Mouse (Mus musculus) forebrain, embryonic 10.5 days (tissue): ENCODE results near the gene Pcid2. TPM values are rescaled to one million over a fixed set of nuclear protein-coding genes. Genes with fewer than 3 reads are reported as not detected.
"Not testable (repeated sequence)": the region's sequence is repeated elsewhere in the genome, so short reads cannot be mapped to it uniquely, and the experiment has no call there.

Experiments
- DNase-seq: peaks from one replicate; pipeline ENCODE4 v3.0.0-alpha.2; 2017; ENCODE audit warnings: low spot score; ENCODE audit errors: extremely low spot score
- H3K27ac ChIP-seq: fragments of 300-500 bp; sonication (generic); 2 replicates; pipeline ENCODE4 v1.5.1; 2016; ENCODE audit warnings: mild to moderate bottlenecking
- H3K27me3 ChIP-seq: fragments of 300-500 bp; sonication (generic); 2 replicates; pipeline ENCODE4 v1.6.1; 2016; ENCODE audit warnings: mild to moderate bottlenecking; ENCODE audit not compliant: poor library complexity, severe bottlenecking
- H3K36me3 ChIP-seq: fragments of 300-500 bp; sonication (generic); replicated peaks from 2 replicates; pipeline ENCODE4 v1.6.1; 2016; ENCODE audit warnings: mild to moderate bottlenecking, moderate library complexity
- H3K4me1 ChIP-seq: fragments of 300-500 bp; sonication (generic); 2 replicates; pipeline ENCODE4 v1.6.1; 2016
- H3K4me3 ChIP-seq: fragments of 300-500 bp; sonication (generic); 2 replicates; pipeline ENCODE4 v1.5.1; 2016; ENCODE audit warnings: mild to moderate bottlenecking, moderate library complexity
- H3K9me3 ChIP-seq: fragments of 300-500 bp; sonication (generic); 2 replicates; pipeline ENCODE4 v1.6.1; 2016; ENCODE audit warnings: mild to moderate bottlenecking, moderate library complexity
- WGBS: fragments of 180-500 bp; shearing (Covaris S2); methylation state at CpG from one replicate; pipeline ENCODE4 v1.1.7; 2016; 5-methylcytosine and 5-hydroxymethylcytosine counted together
- polyA plus RNA-seq: library from polyadenylated mRNA; unstranded; fragments of >200 nt; fragmentation: Nextera tagmentation; extraction: Ambion mirVana; gene quantifications from 2 replicates; pipeline ENCODE4 v1.2.1, GENCODE M21; 2016

The Pcid2 gene
- polyA plus RNA-seq = 58.5 and 62.0 TPM in 2 replicates

DNA sequence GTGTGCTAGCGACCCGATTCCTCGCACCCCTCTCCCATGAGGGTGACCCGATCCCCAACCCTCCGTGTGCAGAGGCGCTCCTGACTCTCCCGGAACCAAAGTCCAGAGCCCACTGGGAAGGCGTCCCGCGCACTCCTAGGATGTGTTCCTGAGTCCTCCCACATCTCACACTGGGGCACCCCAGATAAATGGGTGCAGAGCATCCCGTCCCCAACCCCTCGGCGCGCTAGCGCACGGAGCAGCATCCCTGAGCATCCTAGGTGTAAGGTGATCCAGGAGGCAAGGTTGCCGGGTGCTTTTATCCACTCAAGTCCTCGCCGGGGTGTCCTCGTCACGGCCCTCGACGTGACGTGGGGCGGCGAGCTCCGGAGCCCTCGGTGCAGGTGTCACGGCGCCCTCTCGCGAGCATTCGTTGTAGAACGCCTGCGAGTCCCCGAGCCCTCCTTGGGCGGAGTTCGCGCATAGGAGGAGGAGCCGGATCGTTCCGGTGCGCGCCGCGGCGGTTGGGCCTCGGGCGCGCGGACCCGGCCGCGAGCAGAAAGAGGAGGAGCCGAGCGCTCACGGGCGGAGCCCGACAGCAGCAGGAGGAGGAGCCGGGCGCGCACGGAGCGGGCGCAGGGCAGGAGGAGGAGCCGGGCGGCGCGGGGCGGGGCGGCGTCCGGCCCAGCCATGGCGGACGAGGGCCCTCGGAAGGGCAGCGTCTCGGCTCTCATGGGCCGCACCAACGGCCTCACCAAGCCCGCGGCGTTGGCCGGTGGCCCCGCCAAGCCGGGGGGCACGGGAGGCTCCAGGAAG is at the start of gene Pcid2, which contains the start of gene Cul4a:
Pcid2 (minus strand) TSS at position 373 of the 795 bp plus-strand sequence.
Cul4a (plus strand) TSS at position 535 of the 795 bp plus-strand sequence.
- DNase-seq = peak; percentile 97
- under 1% methylated on average over 87 of the region's 87 CpGs for WGBS
- Histone ChIP-seq H3K27me3 (no peaks in the 10 kb centered on the region), H3K4me1 (peaks cover 33% of the 10 kb centered on the region), H3K4me3 (peak within 1 kb of the TSS; percentile 99), H3K36me3 (peaks cover 29% of the 10 kb centered on the region), H3K9me3 (no peaks in the 10 kb centered on the region), H3K27ac (peak within 1 kb of the TSS; percentile 94)

DNA sequence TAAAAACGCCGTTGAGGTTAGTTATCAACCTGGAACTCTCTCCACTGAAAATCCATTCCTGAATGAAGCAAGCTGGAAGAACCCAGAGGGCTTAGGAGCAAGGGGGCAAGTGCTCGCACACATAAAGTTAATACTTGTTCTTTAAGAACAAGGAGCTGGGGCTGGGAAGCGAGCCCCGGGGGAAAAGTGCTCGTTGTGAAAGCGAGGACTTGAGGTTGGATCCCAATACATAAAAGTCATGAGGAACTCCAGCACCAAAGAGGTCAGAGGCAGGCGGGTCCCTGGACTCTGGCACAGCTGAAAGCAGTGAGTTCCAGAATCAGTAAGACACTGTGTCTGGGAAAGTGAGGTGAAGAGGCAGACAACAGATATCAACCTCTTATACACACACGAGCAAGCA is 48.8 kb upstream of the Pcid2 start:
- WGBS = 81% methylated on average over 9 of the region's 9 CpGs

DNA sequence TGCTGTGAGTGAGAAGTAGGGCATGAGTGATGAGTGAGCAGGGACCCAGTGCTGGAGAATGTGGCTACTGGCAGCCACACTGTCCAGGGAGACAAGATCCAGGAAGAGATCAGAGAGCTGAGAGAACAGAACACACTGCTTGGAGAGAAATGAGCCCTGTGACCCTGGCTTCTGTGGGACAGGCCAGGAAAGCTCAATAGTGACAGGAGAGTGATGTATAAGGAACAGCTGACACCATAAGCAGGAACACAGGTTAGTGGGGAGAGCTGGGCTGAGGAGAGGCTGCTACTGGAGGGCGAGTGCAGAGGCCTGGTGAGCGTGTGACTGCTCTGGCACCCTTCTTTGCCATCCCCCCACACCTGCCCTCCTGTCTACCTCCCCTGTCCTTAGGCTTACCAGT is 45.7 kb upstream of the Pcid2 start:
- Histone ChIP-seq H3K36me3 (peaks cover 37% of the 10 kb centered on the region), H3K4me1 (no peaks in the 10 kb centered on the region), H3K4me3 (no peak overlapping the region), H3K27ac (no peak overlapping the region), H3K27me3 (no peaks in the 10 kb centered on the region), H3K9me3 (no peaks in the 10 kb centered on the region)
- DNase-seq = no peak
- WGBS = 73% methylated on average over 2 of the region's 2 CpGs

More for the DNA sequence above, 48.8 kb upstream of the Pcid2 start:
- Histone ChIP-seq H3K36me3 (peaks cover 10% of the 10 kb centered on the region), H3K4me1 (peaks cover 4% of the 10 kb centered on the region), H3K4me3 (no peak overlapping the region), H3K27me3 (no peaks in the 10 kb centered on the region), H3K9me3 (no peaks in the 10 kb centered on the region), H3K27ac (no peak overlapping the region)
- DNase-seq = no peak

DNA sequence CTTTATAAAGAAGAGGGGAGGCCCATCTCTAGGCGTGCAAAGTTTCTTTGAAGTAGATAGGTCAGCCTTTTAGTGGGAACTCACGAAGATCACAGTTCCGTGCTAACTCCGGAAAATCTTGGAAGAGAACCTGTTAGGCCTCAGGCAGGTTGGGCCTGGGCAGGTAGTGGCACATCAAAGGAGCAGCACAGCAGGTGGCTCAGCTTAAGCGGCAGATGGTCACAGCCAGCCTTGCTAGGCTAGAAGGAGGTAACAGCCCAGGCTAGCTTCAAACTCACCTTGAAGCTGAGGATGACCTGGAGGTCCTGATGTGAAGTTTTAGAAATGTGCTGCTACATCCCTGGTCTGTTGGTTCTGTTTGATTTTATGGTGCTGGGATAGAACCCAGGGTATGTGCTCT is 44.6 kb upstream of the Pcid2 start:
- no peak for DNase-seq
- Histone ChIP-seq H3K27ac (no peak overlapping the region), H3K9me3 (no peaks in the 10 kb centered on the region), H3K4me1 (no peaks in the 10 kb centered on the region), H3K27me3 (no peaks in the 10 kb centered on the region), H3K36me3 (peaks cover 48% of the 10 kb centered on the region), H3K4me3 (no peak overlapping the region)
- WGBS = 62% methylated on average over 5 of the region's 5 CpGs

DNA sequence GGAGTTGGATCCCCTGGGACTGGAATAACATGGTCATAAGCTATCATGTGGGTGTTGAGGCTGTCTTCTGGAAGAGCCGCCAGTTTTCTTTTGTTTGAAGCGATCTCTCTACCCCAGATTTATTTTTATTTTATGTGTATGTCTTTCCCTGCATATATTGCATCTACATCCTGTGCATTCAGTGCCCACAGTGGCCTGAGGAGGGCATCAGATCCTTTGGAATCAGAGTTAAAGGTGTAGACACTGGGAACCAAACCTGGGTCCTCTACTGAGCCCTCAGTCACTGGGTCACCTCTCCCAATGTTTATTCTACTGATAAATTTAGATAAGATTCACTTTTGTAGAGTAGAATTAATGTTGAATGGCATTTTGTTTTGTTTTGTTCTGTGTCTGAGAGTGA is 44.0 kb upstream of the Pcid2 start:
- Histone ChIP-seq H3K9me3 (no peaks in the 10 kb centered on the region), H3K27me3 (no peaks in the 10 kb centered on the region), H3K4me1 (no peaks in the 10 kb centered on the region), H3K27ac (no peak overlapping the region), H3K36me3 (peaks cover 53% of the 10 kb centered on the region), H3K4me3 (no peak overlapping the region)
- WGBS = 92% methylated on average over 2 of the region's 2 CpGs
- DNase-seq = no peak

DNA sequence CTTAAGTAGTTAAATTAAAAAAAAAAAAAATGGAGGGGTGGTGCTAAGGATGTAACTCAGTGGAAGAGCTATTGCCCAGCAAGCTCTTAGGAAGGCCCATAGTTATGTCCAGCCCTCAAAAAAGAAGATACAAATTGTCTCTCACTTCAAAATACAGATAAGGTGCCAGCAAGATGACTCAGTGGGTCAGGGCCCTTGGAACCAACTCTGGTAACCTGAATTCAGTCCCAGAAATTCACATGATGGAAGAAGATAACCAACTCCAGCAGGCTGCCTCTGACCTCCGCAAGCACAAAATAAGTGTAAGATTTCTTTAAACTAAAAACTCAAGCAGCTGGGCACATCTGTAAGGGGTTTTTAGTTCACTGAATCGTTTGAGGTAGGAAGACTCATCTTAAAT is 43.2 kb upstream of the Pcid2 start:
- Histone ChIP-seq H3K27ac (no peak overlapping the region), H3K9me3 (no peaks in the 10 kb centered on the region), H3K27me3 (no peaks in the 10 kb centered on the region), H3K4me3 (no peak overlapping the region), H3K36me3 (peaks cover 60% of the 10 kb centered on the region), H3K4me1 (no peaks in the 10 kb centered on the region)
- WGBS = 95% methylated on average over 2 of the region's 2 CpGs
- no peak for DNase-seq

DNA sequence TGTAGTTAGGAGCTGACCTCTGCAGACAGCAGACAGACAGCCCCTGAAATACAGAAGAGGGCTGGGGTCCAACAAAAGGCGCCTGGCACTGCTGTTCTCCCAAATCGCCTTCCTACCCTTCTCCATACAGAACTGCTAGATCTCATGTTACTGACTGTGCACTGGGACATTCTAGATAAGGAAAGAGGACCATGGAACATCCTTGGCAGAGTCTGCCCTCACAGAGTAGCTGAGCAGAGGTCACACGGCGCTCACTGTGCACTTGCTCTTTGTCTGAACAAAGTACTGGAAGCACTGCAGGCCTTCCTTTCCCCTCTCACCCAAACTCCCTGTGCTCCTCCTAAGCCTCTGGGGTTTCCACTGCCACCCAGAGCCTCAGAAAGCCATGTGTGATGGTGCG is 36.4 kb upstream of the Pcid2 start:
- H3K4me1 ChIP-seq = no peaks in the 10 kb centered on the region
- H3K9me3 ChIP-seq = no peaks in the 10 kb centered on the region
- 89% methylated on average over 5 of the region's 5 CpGs for WGBS
- H3K27me3 ChIP-seq = no peaks in the 10 kb centered on the region
- peaks cover 99% of the 10 kb centered on the region for H3K36me3 ChIP-seq
- H3K4me3 ChIP-seq = no peak overlapping the region
- no peak for DNase-seq
- no peak overlapping the region for H3K27ac ChIP-seq

DNA sequence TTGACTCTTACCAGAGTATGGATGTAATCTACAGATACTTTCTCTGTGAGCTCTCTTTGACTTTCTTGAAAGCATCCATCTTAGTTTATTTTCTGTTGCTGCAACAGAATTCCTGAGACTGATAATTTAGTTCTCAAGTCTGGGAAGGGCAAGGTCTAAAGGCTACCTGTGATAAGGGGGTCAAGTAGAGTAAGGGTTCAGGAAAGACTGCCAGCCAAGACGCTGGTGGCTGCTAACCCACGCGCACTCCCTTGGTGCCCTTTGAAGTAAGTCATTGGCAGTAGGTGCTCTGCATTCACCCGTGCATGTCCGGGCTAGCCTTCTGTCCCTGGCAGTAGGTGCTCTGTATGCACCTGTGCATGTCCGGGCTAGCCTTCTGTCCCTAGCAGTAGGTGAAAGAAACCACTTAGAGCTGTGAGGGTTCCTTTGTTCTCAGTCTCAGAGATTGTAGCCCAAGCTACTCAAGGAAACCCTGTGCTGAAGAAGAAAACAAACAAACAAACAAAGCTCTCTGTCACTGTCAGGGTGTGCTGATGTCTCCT is 34.5 kb upstream of the Pcid2 start:
- no peak overlapping the region for H3K4me3 ChIP-seq
- H3K36me3 ChIP-seq = peaks cover 99% of the 10 kb centered on the region
- WGBS = 90% methylated on average over 6 of the region's 6 CpGs
- H3K27me3 ChIP-seq = no peaks in the 10 kb centered on the region
- H3K27ac ChIP-seq = no peak overlapping the region
- DNase-seq = no peak
- H3K4me1 ChIP-seq = no peaks in the 10 kb centered on the region
- no peaks in the 10 kb centered on the region for H3K9me3 ChIP-seq

DNA sequence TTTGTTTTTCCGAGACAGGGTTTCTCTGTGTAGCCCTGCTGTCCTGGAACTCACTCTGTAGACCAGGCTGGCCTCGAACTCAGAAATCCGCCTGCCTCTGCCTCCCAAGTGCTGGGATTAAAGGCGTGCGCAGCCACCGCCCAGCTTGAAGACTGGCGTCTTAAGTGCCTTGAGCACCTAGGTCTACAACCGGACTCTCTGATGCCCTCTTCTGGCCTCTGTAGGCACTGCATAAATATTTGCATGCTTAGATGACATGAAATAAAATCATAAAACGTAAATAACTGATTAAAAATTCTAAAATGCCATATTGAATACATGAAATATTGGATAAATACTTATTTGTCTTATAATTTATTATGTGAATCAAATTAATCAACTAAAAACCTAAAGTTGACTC is 27.0 kb upstream of the Pcid2 start:
- not testable (repeated sequence) for H3K9me3 ChIP-seq, H3K4me1 ChIP-seq, H3K4me3 ChIP-seq, DNase-seq, H3K27me3 ChIP-seq, H3K27ac ChIP-seq
- 74% methylated on average over 9 of the region's 9 CpGs for WGBS
- peaks cover 96% of the 10 kb centered on the region for H3K36me3 ChIP-seq

DNA sequence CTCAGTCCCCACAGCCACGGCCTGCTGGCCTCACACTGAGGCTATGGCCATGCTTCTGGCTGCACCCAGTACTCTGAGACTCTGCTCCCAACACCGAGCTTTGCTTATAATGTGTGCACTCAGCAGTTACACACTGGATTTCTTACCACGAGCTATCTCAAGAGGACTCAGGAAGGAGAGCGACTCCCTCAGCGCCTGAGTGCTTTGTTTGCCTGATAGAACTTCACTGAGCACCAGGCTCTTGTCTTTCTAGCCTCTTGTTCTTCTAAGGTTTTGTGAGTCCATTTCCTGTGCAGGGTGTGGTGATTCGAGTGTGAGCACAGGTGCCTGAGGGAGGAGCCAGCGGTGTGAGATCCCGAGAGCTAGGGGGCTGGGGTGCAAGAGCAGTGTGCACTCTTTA is 19.6 kb upstream of the Pcid2 start:
- no peak for DNase-seq
- no peaks in the 10 kb centered on the region for H3K4me1 ChIP-seq
- H3K4me3 ChIP-seq = no peak overlapping the region
- no peak overlapping the region for H3K27ac ChIP-seq
- H3K27me3 ChIP-seq = no peaks in the 10 kb centered on the region
- 93% methylated on average over 8 of the region's 8 CpGs for WGBS
- peaks cover 96% of the 10 kb centered on the region for H3K36me3 ChIP-seq
- H3K9me3 ChIP-seq = no peaks in the 10 kb centered on the region

DNA sequence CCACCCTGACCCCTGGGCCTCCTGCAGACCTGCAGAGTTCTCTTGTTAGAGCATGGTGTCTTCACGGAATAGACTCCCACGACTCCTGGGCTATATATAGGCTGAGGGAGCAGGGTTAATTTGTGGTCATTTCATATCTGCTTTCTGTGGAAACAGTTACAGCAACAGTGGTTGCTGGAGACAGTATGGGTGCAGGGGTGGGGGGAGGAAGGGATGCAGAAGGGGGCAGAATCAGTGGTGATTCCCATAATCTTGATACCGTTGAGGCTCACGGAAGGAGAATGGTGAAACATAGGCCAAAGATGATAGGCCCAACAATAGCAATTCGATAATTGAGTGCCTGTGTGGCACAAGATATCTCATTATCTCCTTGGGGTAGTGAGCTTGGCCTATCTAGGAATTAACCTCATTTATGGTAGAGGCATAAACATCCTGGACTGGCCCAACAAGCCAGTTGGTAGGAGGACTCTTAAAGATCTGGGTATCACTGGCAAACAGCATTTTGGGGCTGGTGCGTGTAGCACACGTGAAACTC is 17.7 kb upstream of the Pcid2 start:
- H3K4me3 ChIP-seq = no peak overlapping the region
- no peaks in the 10 kb centered on the region for H3K4me1 ChIP-seq
- H3K27me3 ChIP-seq = no peaks in the 10 kb centered on the region
- 94% methylated on average over 7 of the region's 7 CpGs for WGBS
- peaks cover 95% of the 10 kb centered on the region for H3K36me3 ChIP-seq
- H3K27ac ChIP-seq = no peak overlapping the region
- no peak for DNase-seq
- H3K9me3 ChIP-seq = no peaks in the 10 kb centered on the region

DNA sequence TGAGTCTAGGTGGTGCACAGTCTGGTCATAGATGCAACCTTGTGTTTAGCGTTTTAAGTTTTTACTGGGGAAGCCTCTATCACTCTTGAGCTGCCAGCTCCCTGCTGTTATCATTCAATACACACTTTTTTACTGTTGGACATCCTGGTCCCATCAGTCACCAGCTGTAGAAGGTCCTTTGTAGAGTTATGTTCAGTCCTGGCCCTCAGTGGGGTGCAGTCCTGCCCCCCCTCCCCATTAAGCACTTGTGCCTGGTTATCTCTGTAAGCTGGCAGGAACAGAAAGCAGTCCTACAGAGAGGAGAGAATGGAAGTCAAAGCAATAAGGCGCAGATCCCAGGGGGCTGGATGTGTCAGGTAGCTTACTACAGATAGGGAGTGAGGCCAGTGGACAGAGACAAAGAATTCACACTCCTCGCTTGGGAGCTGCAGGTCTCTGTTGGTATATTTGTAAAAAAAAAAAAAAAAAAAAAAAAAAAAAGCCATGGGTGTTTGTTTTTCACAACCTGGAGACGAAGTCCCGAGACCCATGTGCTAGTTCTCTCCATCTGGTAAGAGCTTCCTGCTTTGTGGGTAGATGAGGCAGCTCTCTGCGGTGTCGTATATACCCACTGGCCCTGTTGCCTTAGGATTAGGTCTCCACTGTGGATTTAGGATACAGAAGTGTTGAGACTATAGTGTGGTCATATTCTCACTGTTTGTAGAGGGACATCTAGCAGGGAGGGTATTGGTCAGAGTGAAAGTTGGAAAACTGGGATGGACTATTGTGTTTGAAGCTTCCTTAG is 15.8 kb upstream of the Pcid2 start:
- Histone ChIP-seq H3K27me3 (no peaks in the 10 kb centered on the region), H3K4me3 (no peak overlapping the region), H3K27ac (no peak overlapping the region), H3K36me3 (peaks cover 83% of the 10 kb centered on the region), H3K4me1 (peaks cover 4% of the 10 kb centered on the region; the same call in 1 of the 2 replicates), H3K9me3 (no peaks in the 10 kb centered on the region)
- 90% methylated on average over 7 of the region's 7 CpGs for WGBS
- no peak for DNase-seq
